Mouse (Mus musculus) ovary, postnatal 36 days (tissue): ENCODE results near the gene Inpp5k.
"Not testable (repeated sequence)": the region's sequence is repeated elsewhere in the genome, so short reads cannot be mapped to it uniquely, and the experiment has no call there.

Experiments used
- DNase-seq: peaks from one replicate; pipeline ENCODE4 v3.0.0; 2022; ENCODE audit warnings: low spot score, mixed read lengths

Inpp5k gene

GRCm38 (mm10) chr11:75678747-75679438 is 48.1 kb downstream of the Inpp5k start, which contains the start of gene Crk:
TSS of gene Crk (plus strand) at chr11:75679259.
- DNase-seq: peak; percentile 98

- DNase-seq: peak; percentile 65
These were observed 48.8 kb downstream of the Inpp5k start for GRCm38 (mm10) chr11:75679439-75680171.

- no peak for DNase-seq
These were observed 53.7 kb downstream of the Inpp5k start for GRCm38 (mm10) chr11:75684462-75684861.

- no peak for DNase-seq
These were observed 54.2 kb downstream of the Inpp5k start for GRCm38 (mm10) chr11:75684956-75685355.

GRCm38 (mm10) chr11:75687343-75687993 is 56.7 kb downstream of the Inpp5k start:
- no peak for DNase-seq

GRCm38 (mm10) chr11:75688132-75688531 is 57.3 kb downstream of the Inpp5k start:
- DNase-seq: no peak

- no peak for DNase-seq
These were observed 59.2 kb downstream of the Inpp5k start for GRCm38 (mm10) chr11:75689977-75690376.

- DNase-seq: no peak
These were observed 60.3 kb downstream of the Inpp5k start for GRCm38 (mm10) chr11:75691047-75691446.

- no peak for DNase-seq
These were observed 62.8 kb downstream of the Inpp5k start for GRCm38 (mm10) chr11:75693570-75693969.

GRCm38 (mm10) chr11:75697464-75697863 is 66.7 kb downstream of the Inpp5k start:
- not testable (repeated sequence) for DNase-seq
